Mouse (Mus musculus) v-Abl transformed pro-B cells (cell line): ENCODE measurements around the gene Cldn14.

ENCODE experiments used
- in situ Hi-C, 2 experiments: fragments of 400-800 bp; cut with MboI; formaldehyde crosslinking; loops; one replicate each; pipeline ENCODE4 v1.15.1; 2025; ENCODE audit not compliant: unreplicated experiment in 2 of 2

Gene Cldn14

GRCm38 (mm10) chr16:93918679-93919060 lies 90.0 kb downstream of the Cldn14 start:
- in situ Hi-C loops: loop anchor here (5.0 to 10.0 kb wide), 2 partner anchors 234 to 339 kb away; partner anchors contain the start of gene Cbr3 (in 1 of the 2)

DNA sequence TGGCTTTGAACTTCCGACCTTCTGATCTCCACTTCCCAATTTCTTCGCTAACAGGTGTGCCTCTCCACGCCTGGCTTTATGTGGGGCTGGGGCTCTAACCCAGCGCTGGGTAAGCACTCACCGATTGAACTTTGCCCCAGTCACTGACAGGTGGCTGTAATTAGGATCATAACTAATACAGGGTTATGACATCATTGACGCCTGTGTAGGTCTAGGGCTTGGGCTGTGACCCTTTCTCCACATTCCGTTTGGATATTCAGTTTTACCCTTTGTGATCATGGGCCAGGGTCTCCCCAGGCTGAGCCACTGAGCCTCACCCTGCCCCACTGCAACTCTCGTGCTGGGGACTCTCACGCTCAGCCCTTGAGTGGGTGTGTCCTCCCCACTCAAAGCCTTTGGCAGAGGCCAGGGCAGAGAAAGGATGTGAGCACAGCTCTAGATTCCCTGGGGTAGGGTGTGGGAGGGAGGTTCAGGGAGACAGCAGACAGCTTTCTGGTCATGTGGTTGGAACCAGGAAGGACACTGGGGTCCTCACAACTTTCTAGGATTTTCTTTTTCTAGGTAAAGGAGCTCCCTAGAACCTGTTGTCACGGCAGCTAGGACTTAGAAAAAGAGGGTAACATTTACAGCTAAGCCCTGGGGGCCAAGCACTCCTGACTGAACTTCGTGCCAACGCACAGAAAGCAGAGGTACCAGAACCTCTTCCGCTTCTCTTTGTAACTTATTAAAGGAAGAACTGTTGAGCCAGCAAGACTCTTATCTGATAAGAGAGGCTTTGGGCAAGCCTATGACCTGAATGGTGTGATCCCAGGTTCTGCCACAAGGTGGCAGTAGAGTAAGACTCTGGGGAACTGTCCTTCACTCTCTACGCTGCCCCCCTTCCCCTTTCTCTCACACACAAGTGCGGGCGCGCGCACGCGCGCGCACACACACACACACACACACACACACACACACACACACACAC lies 90.6 kb downstream of the Cldn14 start:
- in situ Hi-C loops: loop anchor here (5.0 to 10.0 kb wide), 2 partner anchors 233 to 339 kb away; partner anchors contain the start of gene Cbr3 (in 1 of the 2)

DNA sequence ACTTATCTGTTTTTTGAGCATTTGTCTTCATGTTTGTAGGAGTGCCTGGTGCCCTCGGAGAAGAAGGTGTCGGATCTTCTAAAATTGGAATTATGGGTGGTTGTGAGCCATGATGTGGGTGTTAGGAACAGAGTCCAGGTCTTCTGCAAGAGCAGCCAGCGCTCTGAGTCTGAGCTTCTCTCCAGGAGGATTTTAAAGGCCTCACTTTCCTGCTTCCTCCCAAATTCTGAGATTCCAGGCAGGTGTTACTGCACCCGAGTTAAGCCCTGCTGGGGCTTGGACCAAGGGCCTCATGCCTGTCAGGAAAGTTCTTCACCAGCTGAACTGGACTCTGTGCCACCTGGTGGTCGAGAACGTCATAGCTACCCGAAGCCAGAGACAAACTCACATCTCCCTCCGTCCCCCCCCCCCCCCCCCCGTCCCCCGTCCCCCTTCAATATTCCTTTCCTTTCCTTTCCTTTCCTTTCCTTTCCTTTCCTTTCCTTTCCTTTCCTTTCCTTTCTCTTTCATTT lies 93.2 kb downstream of the Cldn14 start:
- in situ Hi-C loops: loop anchor here (5.0 to 10.0 kb wide), 2 partner anchors 231 to 342 kb away; partner anchors contain the start of gene Cbr3 (in 1 of the 2)

DNA sequence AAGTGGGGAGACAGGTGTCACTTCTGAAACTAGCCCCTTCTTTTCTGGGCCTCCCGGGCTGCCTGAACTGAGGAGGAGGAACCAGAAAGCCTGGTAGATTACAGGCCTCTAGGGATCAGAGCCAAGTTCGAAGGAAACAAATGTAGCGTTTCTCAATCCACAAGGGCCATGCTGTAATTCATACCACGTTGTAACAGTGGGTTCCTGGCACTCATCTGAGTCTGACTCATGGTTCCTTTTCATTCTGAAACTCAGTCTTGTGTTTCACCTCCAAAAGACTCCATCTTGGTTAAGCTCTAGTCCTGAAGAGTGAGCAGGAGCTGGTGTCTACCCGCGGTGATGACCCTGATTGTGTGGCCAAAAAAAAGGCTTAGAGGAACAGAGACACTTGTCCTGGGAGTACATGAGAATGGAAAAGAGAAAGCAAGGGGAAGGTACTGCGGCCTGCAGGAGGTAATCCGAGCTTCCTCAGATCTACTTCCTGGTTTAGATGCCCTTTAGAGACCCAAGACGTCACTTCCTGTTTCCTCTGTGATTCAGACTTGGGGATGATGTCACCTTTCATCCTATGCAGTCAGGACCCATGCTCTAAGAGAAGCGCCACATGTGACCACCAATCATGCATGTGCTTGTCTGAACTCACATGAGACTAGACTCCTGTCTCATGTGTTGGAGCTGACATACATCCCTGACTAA lies 94.6 kb downstream of the Cldn14 start:
- in situ Hi-C loops: loop anchor here in 1 of 2 experiments (10.0 kb wide), 1 partner anchor 229 kb away; the partner anchor contains the start of gene Cbr3

DNA sequence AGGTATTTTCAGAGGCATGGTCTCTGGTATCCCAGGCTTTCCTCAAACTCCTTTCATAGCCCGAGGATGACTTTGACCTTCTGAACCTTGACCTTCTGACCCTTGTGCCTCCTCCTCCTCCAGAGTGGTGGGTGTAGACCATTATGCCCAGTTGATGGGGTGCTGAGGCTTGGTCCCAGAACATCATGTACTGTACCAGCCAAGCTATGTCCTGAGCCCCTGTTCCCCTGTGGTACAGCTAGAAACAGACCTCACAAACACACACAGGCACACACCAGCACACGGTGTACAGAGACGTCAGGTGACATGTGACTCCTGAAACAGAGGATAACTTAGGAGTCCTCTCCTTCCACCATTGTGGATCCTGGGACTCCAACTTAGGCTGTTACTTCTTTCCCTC lies 95.8 kb downstream of the Cldn14 start:
- in situ Hi-C loops: loop anchor here in 1 of 2 experiments (10.0 kb wide), 1 partner anchor 228 kb away; the partner anchor contains the start of gene Cbr3

GRCm38 (mm10) chr16:93912158-93912557 lies 96.5 kb downstream of the Cldn14 start:
- in situ Hi-C loops: loop anchor here in 1 of 2 experiments (10.0 kb wide), 1 partner anchor 227 kb away; the partner anchor contains the start of gene Cbr3

DNA sequence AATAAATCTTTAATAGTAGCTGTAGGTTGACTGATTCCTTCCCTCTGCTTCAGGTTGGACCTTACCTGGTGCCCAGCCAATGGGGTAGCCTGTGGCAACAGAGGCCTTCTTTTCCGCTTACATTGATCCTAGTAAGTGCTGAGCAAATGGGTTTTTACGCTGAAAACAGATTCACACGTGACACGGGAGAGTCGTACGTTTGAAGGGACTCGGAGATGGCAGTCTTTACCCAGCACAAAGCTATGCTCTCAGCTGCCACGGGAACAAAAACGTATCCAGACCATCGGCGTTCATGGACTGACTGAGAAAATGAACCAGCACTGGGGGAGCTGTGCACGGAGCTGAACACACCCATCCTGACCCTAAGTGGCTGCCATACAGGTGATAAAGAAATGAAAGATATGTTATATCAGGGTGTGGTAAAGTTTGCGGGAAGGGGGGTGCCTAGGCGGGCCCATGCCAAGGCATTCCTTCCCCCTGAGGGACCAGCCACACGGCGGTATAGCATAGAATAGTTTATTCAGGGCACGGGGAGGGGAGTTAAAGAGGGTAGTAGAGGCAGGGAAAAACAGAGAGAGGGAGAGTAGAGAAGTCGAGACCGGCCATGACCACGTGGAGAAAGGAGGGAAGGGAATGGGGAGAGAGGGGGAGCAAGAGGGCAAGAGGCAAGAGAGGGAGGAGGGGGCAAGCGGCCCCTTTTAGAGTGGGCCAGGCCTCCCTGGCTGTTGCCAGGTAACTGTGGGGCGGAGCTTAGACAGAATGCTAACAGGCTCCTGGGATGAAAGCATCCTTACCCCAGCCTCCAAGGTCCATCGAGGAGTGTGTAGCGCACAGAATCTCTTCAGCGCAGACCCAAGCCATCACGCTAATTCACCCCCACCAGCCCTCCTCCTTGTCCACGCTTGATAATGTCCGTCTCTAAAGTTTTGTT lies 97.6 kb downstream of the Cldn14 start:
- in situ Hi-C loops: loop anchor here in 1 of 2 experiments (10.0 kb wide), 1 partner anchor 226 kb away; the partner anchor contains the start of gene Cbr3

- in situ Hi-C loops: loop anchor here in 1 of 2 experiments (10.0 kb wide), 1 partner anchor 225 kb away; the partner anchor contains the start of gene Cbr3
These were observed 98.7 kb downstream of the Cldn14 start for GRCm38 (mm10) chr16:93909936-93910335.

- in situ Hi-C loops: no loop called here
These were observed 100.4 kb downstream of the Cldn14 start for GRCm38 (mm10) chr16:93908196-93908595.

GRCm38 (mm10) chr16:93907761-93908160 lies 100.9 kb downstream of the Cldn14 start:
- in situ Hi-C loops: no loop called here

- in situ Hi-C loops: no loop called here
These were observed 102.3 kb downstream of the Cldn14 start for GRCm38 (mm10) chr16:93906156-93907014.

DNA sequence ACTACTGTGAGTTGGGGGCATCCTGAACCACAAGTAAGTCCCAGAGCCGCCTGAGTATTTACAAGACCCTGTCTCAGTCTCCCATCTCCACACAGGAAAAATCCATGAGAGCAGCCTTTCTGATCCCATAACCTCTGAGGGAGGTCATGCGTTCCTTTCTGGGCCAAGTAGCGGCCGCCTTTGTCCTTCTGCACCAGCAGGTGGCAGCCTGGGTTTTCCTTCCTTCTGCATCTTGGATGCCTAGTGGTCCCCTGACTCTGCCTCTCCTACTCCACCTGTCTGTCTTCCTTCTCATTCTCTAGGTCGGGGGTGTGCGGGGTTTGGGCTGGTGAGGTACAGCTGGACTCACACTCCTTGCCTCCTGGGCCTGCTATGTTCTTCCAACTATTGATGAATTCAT lies 105.6 kb downstream of the Cldn14 start:
- in situ Hi-C loops: no loop called here

DNA sequence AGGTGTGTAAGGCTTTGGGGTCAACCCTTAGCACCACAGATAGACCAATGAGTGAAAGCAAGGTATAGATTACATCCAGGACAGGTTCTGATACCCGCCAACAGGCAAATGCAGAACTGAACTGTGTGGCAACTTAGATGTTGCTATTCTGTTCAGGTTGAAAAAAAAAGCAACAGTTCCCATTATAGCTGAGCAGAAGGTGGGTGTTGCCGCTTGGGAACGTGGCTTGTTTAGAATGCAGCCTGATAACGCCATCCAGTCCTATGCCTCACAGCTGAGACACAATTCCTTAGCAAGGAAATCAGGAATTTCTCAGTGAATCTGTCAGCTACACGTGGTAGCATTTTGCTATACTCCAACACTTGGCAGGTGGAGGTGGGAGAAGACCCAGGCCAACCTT lies 115.4 kb downstream of the Cldn14 start:
- in situ Hi-C loops: no loop called here

- in situ Hi-C loops: no loop called here
These were observed 117.6 kb downstream of the Cldn14 start for GRCm38 (mm10) chr16:93890948-93891604.

DNA sequence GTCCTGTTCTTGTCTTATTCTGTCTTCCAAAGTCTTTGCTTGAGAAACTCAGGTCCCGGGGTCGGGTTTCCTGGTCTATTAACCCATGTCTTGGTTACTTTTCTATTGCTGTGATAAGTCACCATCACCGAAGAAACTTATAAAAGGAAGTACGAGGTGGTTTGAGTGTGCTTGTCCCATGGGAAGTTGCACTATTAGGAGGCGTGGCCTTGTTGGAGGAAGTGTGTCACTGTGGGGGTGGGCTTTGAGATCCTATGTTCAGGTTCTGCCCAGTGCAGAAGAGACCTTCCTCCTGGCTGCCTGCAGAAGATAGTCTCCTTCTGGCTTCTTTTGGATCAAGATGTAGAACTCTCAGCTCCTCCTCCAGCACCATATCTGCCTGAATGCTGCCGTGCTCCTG lies 120.2 kb downstream of the Cldn14 start:
- in situ Hi-C loops: loop anchor here (10.0 kb wide), 1 partner anchor 174 kb away; the partner anchor contains the start of gene Dop1b (in 2 of the 2)

DNA sequence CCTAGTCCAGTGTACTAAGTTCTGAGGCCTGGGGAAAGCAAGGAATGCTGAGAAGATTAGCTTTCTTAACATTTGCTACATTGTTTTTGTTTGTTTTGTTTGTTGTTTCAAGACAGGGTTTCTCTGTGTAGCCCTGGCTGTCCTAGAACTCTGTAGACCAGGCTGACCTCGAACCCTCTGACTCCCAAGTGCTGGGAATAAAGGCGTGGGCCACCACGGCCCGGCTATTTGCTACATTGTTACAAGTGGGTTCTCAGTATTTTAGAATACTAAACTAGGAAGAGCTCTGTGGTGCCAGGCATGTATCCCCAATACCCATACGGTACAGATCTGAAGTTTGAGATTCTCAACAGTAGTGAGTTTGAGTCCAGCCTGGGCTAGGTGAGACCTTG lies 123.9 kb downstream of the Cldn14 start:
- in situ Hi-C loops: loop anchor here (10.0 kb wide), 1 partner anchor 170 kb away; the partner anchor contains the start of gene Dop1b (in 2 of the 2)

- in situ Hi-C loops: loop anchor here (10.0 kb wide), 1 partner anchor 169 kb away; the partner anchor contains the start of gene Dop1b (in 2 of the 2)
These were observed 124.4 kb downstream of the Cldn14 start for GRCm38 (mm10) chr16:93884086-93884721.
